Mouse (Mus musculus) liver, embryonic 14.5 days (tissue): ENCODE results near the gene Cops4.

ENCODE experiments used
- CTCF ChIP-seq: IDR thresholded peaks from 2 replicates; pipeline ENCODE4 v1.5.1; 2016; ENCODE audit warnings: antibody characterized with exemption, low read depth, control low read depth
- EP300 ChIP-seq: IDR thresholded peaks from 2 replicates; pipeline ENCODE4 v1.6.1; 2016; ENCODE audit warnings: antibody characterized with exemption, low read depth

GRCm38 (mm10) chr5:100488231-100488630, 29.9 kb upstream of the Cops4 start:
- TF ChIP-seq EP300 = no peak
- no peak for TF ChIP-seq CTCF
